Mouse (Mus musculus): ENCODE measurements around the gene Aak1. TPM values are rescaled to one million over a fixed set of nuclear protein-coding genes. Genes with fewer than 3 reads are reported as not detected.
A peak's percentile ranks its signal among the peaks of the same experiment; 100 is the strongest.

Aak1 gene
- total RNA-seq, 1 experiment from 2014 or later = 14.5 TPM

- ATAC-seq (replicated peaks; ENCODE audit: insufficient number of reproducible peaks, low FRiP score, low TSS enrichment, poor library complexity, severe bottlenecking) = peak; percentile 44
Measured at GRCm38 (mm10) chr6:87037826-87038620, 188.7 kb downstream of the Aak1 start.

GRCm38 (mm10) chr6:87039161-87039560 lies 189.8 kb downstream of the Aak1 start:
- no peak for ATAC-seq (replicated peaks; ENCODE audit: insufficient number of reproducible peaks, low FRiP score, low TSS enrichment, poor library complexity, severe bottlenecking)

- ATAC-seq (replicated peaks; ENCODE audit: insufficient number of reproducible peaks, low FRiP score, low TSS enrichment, poor library complexity, severe bottlenecking) = no peak
Measured at GRCm38 (mm10) chr6:87040971-87041370, 191.7 kb downstream of the Aak1 start.

GRCm38 (mm10) chr6:87041431-87041830 lies 192.1 kb downstream of the Aak1 start:
- no peak for ATAC-seq (replicated peaks; ENCODE audit: insufficient number of reproducible peaks, low FRiP score, low TSS enrichment, poor library complexity, severe bottlenecking)

GRCm38 (mm10) chr6:87042004-87042336 lies 192.7 kb downstream of the Aak1 start:
- no peak for ATAC-seq (replicated peaks; ENCODE audit: insufficient number of reproducible peaks, low FRiP score, low TSS enrichment, poor library complexity, severe bottlenecking)

- peak; percentile 80 for ATAC-seq (replicated peaks; ENCODE audit: insufficient number of reproducible peaks, low FRiP score, low TSS enrichment, poor library complexity, severe bottlenecking)
Measured at GRCm38 (mm10) chr6:87042337-87043130, 193.2 kb downstream of the Aak1 start, which contains the start of gene Gfpt1. Gfpt1 (plus strand) TSS chr6:87042846.

GRCm38 (mm10) chr6:87043131-87043516 lies 193.8 kb downstream of the Aak1 start:
- ATAC-seq (replicated peaks; ENCODE audit: insufficient number of reproducible peaks, low FRiP score, low TSS enrichment, poor library complexity, severe bottlenecking) = no peak

- ATAC-seq (replicated peaks; ENCODE audit: insufficient number of reproducible peaks, low FRiP score, low TSS enrichment, poor library complexity, severe bottlenecking) = no peak
Measured at GRCm38 (mm10) chr6:87044895-87045294, 195.6 kb downstream of the Aak1 start.

GRCm38 (mm10) chr6:87045507-87045906 lies 196.2 kb downstream of the Aak1 start:
- no peak for ATAC-seq (replicated peaks; ENCODE audit: insufficient number of reproducible peaks, low FRiP score, low TSS enrichment, poor library complexity, severe bottlenecking)

- peak; percentile 56; the same call in 1 of the 2 replicates for ATAC-seq (replicated peaks; ENCODE audit: insufficient number of reproducible peaks, low FRiP score, low TSS enrichment, poor library complexity, severe bottlenecking)
Measured at GRCm38 (mm10) chr6:87048712-87049111, 199.4 kb downstream of the Aak1 start.

- no peak for ATAC-seq (replicated peaks; ENCODE audit: insufficient number of reproducible peaks, low FRiP score, low TSS enrichment, poor library complexity, severe bottlenecking)
Measured at GRCm38 (mm10) chr6:87051886-87052425, 202.6 kb downstream of the Aak1 start.

Other genes starting within 250 kb of the Aak1 start
- 0.29 to 0.96 TPM in 2 of 3 replicates, not detected in the other for gene Asprv1, start 221.4 kb upstream of the Aak1 start, total RNA-seq (2017)
- 87.4 to 128 TPM (median 90.9 TPM) in 3 replicates for gene Mxd1, start 180.4 kb upstream of the Aak1 start, total RNA-seq (2017)
- 67.2 to 70.2 TPM (median 68.0 TPM) in 3 replicates for gene Snrnp27, start 165.0 kb upstream of the Aak1 start, total RNA-seq (2017)
- gene Gmcl1, start 116.1 kb upstream of the Aak1 start, total RNA-seq (2017) = 17.5 to 27.5 TPM (median 18.8 TPM) in 3 replicates
- gene Anxa4, start 55.9 kb upstream of the Aak1 start, total RNA-seq (2017) = 28.8 to 34.7 TPM (median 33.1 TPM) in 3 replicates
- 44.4 to 57.2 TPM (median 44.7 TPM) in 3 replicates for gene Nfu1, start 159.7 kb downstream of the Aak1 start, total RNA-seq (2017)
- 109 to 144 TPM (median 109 TPM) in 3 replicates for gene Gfpt1, start 193.3 kb downstream of the Aak1 start, total RNA-seq (2017)

Data from monocyte, adult 5-6 weeks (primary cell).